Mouse (Mus musculus): ENCODE measurements around the gene Spon1. TPM values are rescaled to one million over a fixed set of nuclear protein-coding genes. Genes with fewer than 3 reads are reported as not detected.

The Spon1 gene
- total and polyA plus RNA-seq, 3 experiments, result not detected

- Histone ChIP-seq H3K4me1 (ENCODE audit: control insufficient read depth in 1 of 2, insufficient read depth in 2 of 2) (no peaks in the 10 kb centered on the region), H3K79me2 (replicated peaks; ENCODE audit: control insufficient read depth, extremely low read depth, insufficient read depth, poor library complexity, severe bottlenecking) (no peaks in the 10 kb centered on the region), H3K9me3 (replicated peaks; ENCODE audit: low read length) (peaks cover 16% of the 10 kb centered on the region), H3K9ac (ENCODE audit: insufficient read depth, low read depth) (no peak overlapping the region), H3K27ac (ENCODE audit: insufficient read depth, low read depth) (no peak overlapping the region), H3K4me3 (replicated peaks in 1 of 3; ENCODE audit: low read depth in 2 of 3, low read length in 2 of 3, poor library complexity in 1 of 3) (no peak overlapping the region), H3K36me3 (replicated peaks in 1 of 2; ENCODE audit: control insufficient read depth in 1 of 2, insufficient read depth in 1 of 2, low read length in 1 of 2) (no peaks in the 10 kb centered on the region), H3K27me3 (replicated peaks) (no peaks in the 10 kb centered on the region), H3K4me2 (ENCODE audit: insufficient read depth, low read depth, poor library complexity, severe bottlenecking) (no peak overlapping the region)
- peak; percentile 1 for DNase-seq (ENCODE audit: extremely low read depth)
- TF ChIP-seq CTCF (conservative IDR thresholded peaks at IDR 0.05 in 1 of 2, IDR thresholded peaks at IDR 0.05 in 1 of 2; ENCODE audit: low read depth in 2 of 2, low read length in 2 of 2) (peak; percentile 28 to 30; a peak in 3 of 4 replicates), SMC3 (IDR thresholded peaks at IDR 0.05; ENCODE audit: low read depth, low read length) (0 out of 2 replicates have a peak, but pooled peaks have one; percentile 16), MAFK (IDR thresholded peaks at IDR 0.05; ENCODE audit: insufficient replicate concordance, low read length) (no peak)
- dilution Hi-C loops (cut with MboI; ENCODE audit: extremely low pct_ligation_motif_present, extremely low pct_unique_long_range_greater_than_20kb, low sequenced_read_pairs), result no loop called here
- in situ Hi-C loops (cut with MboI; ENCODE audit: low pct_ligation_motif_present, low pct_unique_long_range_greater_than_20kb, low sequenced_read_pairs), result no loop called here
These were observed 132.6 kb downstream of the Spon1 start for GRCm38 (mm10) chr7:113898388-113898787.

DNA sequence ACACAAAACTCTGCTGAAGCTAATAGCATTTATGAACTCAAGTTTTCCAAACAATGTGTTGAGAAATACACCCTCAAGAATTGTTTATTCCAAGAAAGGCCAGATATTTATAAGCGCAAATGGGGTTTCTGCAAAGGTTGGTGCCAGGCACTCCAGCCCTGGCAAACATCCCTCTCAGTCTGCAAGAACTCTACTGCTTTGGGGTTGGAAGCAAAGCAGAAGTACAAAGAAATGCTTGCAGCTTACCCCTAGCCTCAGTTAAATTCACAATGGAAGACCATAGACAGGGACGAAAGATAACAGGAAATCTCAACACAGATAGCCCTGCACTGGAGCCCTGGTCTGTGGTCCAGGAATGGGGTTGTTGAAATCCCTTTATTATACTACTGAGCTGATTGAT lies 135.7 kb downstream of the Spon1 start:
- in situ Hi-C loops (cut with MboI; ENCODE audit: low pct_ligation_motif_present, low pct_unique_long_range_greater_than_20kb, low sequenced_read_pairs) (no loop called here), dilution Hi-C loops (cut with MboI; ENCODE audit: extremely low pct_ligation_motif_present, extremely low pct_unique_long_range_greater_than_20kb, low sequenced_read_pairs) (no loop called here)
- H3K9me3 ChIP-seq (replicated peaks; ENCODE audit: low read length), result peaks cover 11% of the 10 kb centered on the region
- H3K36me3 ChIP-seq (replicated peaks in 1 of 2; ENCODE audit: control insufficient read depth in 1 of 2, insufficient read depth in 1 of 2, low read length in 1 of 2), result no peaks in the 10 kb centered on the region
- no peaks in the 10 kb centered on the region for H3K79me2 ChIP-seq (replicated peaks; ENCODE audit: control insufficient read depth, extremely low read depth, insufficient read depth, poor library complexity, severe bottlenecking)
- H3K27ac ChIP-seq (ENCODE audit: insufficient read depth, low read depth), result no peak overlapping the region
- no peak overlapping the region for H3K4me2 ChIP-seq (ENCODE audit: insufficient read depth, low read depth, poor library complexity, severe bottlenecking)
- TF ChIP-seq ETS1 (conservative IDR thresholded peaks at IDR 0.05; ENCODE audit: low read depth, low read length), result no peak
- no peak for TF ChIP-seq CHD1 (IDR thresholded peaks at IDR 0.05; ENCODE audit: low read depth, low read length)
- no peak for TF ChIP-seq ZMIZ1 (IDR thresholded peaks at IDR 0.05; ENCODE audit: low read depth, low read length)
- TF ChIP-seq MYC (IDR thresholded peaks at IDR 0.05; ENCODE audit: low read depth, low read length), result no peak
- TF ChIP-seq ZKSCAN1 (IDR thresholded peaks at IDR 0.05; ENCODE audit: borderline replicate concordance, low read depth, low read length), result no peak
- TF ChIP-seq BHLHE40 (IDR thresholded peaks at IDR 0.05; ENCODE audit: low read depth, low read length), result no peak
- TF ChIP-seq ZC3H11A (IDR thresholded peaks at IDR 0.05; ENCODE audit: low read depth, low read length), result no peak
- TF ChIP-seq TBP (conservative IDR thresholded peaks at IDR 0.05; ENCODE audit: low read depth, low read length), result no peak
- TF ChIP-seq HCFC1 (IDR thresholded peaks at IDR 0.05; ENCODE audit: low read depth, low read length), result no peak
- TF ChIP-seq NELFE (IDR thresholded peaks at IDR 0.05; ENCODE audit: low read depth, low read length), result no peak
- no peak for TF ChIP-seq CHD2 (IDR thresholded peaks at IDR 0.05; ENCODE audit: low read length)
- no peak for TF ChIP-seq E2F4 (IDR thresholded peaks at IDR 0.05; ENCODE audit: insufficient replicate concordance, low read depth, low read length)
- TF ChIP-seq KAT2A (IDR thresholded peaks at IDR 0.05; ENCODE audit: insufficient replicate concordance, low read length), result no peak
- DNase-seq (ENCODE audit: extremely low read depth), result no peak
- H3K27me3 ChIP-seq (replicated peaks), result peaks cover 1% of the 10 kb centered on the region
- no peak overlapping the region for H3K4me3 ChIP-seq (replicated peaks in 1 of 3; ENCODE audit: low read depth in 2 of 3, low read length in 2 of 3, poor library complexity in 1 of 3)
- H3K9ac ChIP-seq (ENCODE audit: insufficient read depth, low read depth), result no peak overlapping the region
- H3K4me1 ChIP-seq (ENCODE audit: control insufficient read depth in 1 of 2, insufficient read depth in 2 of 2), result no peaks in the 10 kb centered on the region
